Mouse (Mus musculus) embryonic facial prominence, embryonic 15.5 days (tissue): ENCODE results near the gene Ripply1. TPM values are rescaled to one million over a fixed set of nuclear protein-coding genes. Genes with fewer than 3 reads are reported as not detected.

Source experiments
- polyA plus RNA-seq: library from polyadenylated mRNA; unstranded; fragments of >200 nt; fragmentation: Nextera tagmentation; extraction: Ambion mirVana; gene quantifications from 2 replicates; pipeline ENCODE4 v1.2.1, GENCODE M21; 2015

Gene Ripply1
- polyA plus RNA-seq, 1 experiment from 2014 or later: 1.8 TPM

Other genes starting within 250 kb of the Ripply1 start
- 9.8 and 12.8 TPM in 2 replicates for gene Rnf128, start 219.0 kb downstream of the Ripply1 start, polyA plus RNA-seq
- 4.6 and 5.2 TPM in 2 replicates for gene Tbc1d8b, start 97.4 kb downstream of the Ripply1 start, polyA plus RNA-seq
- gene Gm15013, start 67.9 kb downstream of the Ripply1 start, polyA plus RNA-seq: 0.29 and 0.36 TPM in 2 replicates
- gene Cldn2, start 18.5 kb upstream of the Ripply1 start, polyA plus RNA-seq: 0.55 and 0.80 TPM in 2 replicates
- 16.3 and 22.4 TPM in 2 replicates for gene Morc4, start 89.3 kb upstream of the Ripply1 start, polyA plus RNA-seq
- gene Rbm41, start 216.2 kb upstream of the Ripply1 start, polyA plus RNA-seq: 4.1 and 4.3 TPM in 2 replicates